Comparison of ENCODE assay signal across 15 mouse cellular contexts in the genomic region with DNA sequence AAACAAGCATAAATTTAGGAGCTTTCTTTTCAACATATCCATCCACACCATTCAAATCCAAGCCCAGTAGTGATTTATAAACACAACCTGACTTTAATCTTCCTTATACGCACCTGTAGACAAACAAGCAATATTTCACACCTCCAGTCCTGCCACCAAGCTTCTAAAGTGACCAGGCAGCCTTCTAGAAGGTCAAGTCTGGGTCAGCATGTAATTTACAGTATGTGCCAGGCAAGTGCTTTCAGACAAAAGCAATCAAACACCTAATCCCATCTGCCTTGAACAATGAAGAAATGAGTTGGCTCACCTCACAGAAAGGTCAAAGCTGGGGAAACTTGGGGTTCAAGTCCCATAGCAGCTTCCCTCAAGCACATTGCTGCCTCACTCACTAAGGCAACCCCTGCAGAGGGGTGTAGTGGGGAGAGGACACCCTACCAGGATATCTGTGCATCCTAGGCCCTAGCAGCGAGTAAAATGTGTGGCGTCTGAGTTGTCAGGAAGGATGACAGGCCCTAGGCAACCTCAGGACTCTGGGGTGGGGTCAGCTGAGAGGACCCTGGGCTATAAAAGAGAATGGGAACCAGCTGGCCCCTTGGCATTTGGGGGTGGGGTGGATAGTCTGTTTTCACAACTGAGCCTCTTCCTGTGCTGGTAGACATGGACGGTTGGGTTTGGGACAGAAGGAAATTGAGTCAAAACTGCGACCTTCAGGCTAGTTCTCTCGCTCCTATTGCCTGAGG. TPM values are rescaled to one million over a fixed set of nuclear protein-coding genes. Genes with fewer than 3 reads are reported as not detected.
DNase-seq lines count a peak whose midpoint lies in the region; ATAC-seq and TF ChIP-seq lines count a peak whose summit lies in the region.
"Had no signal": no experiment of that assay in that cellular context is flagged by ENCODE, and none has a peak within 500 bp of the region (broad histone marks: within the 10 kb centered on the region; RNA-seq: fewer than 3 reads in every experiment).

No protein-coding gene starts in this region.

- TF ChIP-seq EP300 in heart, postnatal 0 days (IDR thresholded peaks at IDR 0.05; ENCODE audit: low read depth) = no peak

- peak; percentile 18 for DNase-seq in heart, postnatal 0 days (ENCODE audit: low spot score)
- no peak for DNase-seq in heart, postnatal 14 days
- peak; percentile 9 for DNase-seq in lung, postnatal 36 days
- DNase-seq in lung, postnatal 14 days = no peak
- DNase-seq in forelimb bud, embryonic 11.5 days (ENCODE audit: low read depth, low spot score) = peak; percentile 71
- DNase-seq in left cerebral cortex, adult 2 months (ENCODE audit: extremely low spot score in 1 of 2, low spot score in 2 of 2) = no peak
- no peak for DNase-seq in frontal cortex, postnatal 36 days (ENCODE audit: low spot score in 2 of 2)
- DNase-seq: adrenal gland, adult 2 months; cerebellum, adult 18-20 months; layer of hippocampus, adult 9-11 months; liver, embryonic 13.5 days; thymus, adult 2 months had no signal

- no peak for TF ChIP-seq CTCF in heart, postnatal 0 days (IDR thresholded peaks at IDR 0.05; ENCODE audit: low read depth)
- no peak for TF ChIP-seq CTCF in left cerebral cortex, adult 2 months (IDR thresholded peaks at IDR 0.05)

- H3K4me2 ChIP-seq in heart, postnatal 0 days (ENCODE audit: low read depth, low read length) = no peak overlapping the region
- H3K4me2 ChIP-seq: liver, embryonic 13.5 days; neural tube, embryonic 12.5 days had no signal

- no peaks in the 10 kb centered on the region for H3K27me3 ChIP-seq in heart, postnatal 0 days (ENCODE audit: control insufficient read depth, insufficient read depth, low read length)
- H3K27me3 ChIP-seq: liver, embryonic 13.5 days; megakaryocyte, embryonic 14.5 days; neural tube, embryonic 12.5 days had no signal

- H3K9me3 ChIP-seq in heart, postnatal 0 days (replicated peaks; ENCODE audit: control insufficient read depth, low read length) = no peaks in the 10 kb centered on the region
- H3K9me3 ChIP-seq: liver, embryonic 13.5 days; neural tube, embryonic 12.5 days had no signal

- H3K36me3 ChIP-seq in heart, postnatal 0 days (replicated peaks; ENCODE audit: control insufficient read depth, insufficient read depth, low read length) = no peaks in the 10 kb centered on the region
- H3K36me3 ChIP-seq: liver, embryonic 13.5 days; neural tube, embryonic 12.5 days had no signal

- peaks cover 11% of the 10 kb centered on the region; the same call in 1 of the 2 replicates for H3K4me1 ChIP-seq in heart, postnatal 0 days (ENCODE audit: control insufficient read depth, insufficient read depth)

- H3K9ac ChIP-seq in heart, postnatal 0 days (replicated peaks; ENCODE audit: low read depth, low read length) = no peak overlapping the region
- H3K9ac ChIP-seq: liver, embryonic 13.5 days; neural tube, embryonic 12.5 days had no signal

- ATAC-seq in heart, postnatal 0 days (ENCODE audit: insufficient read depth, low read depth) = no peak

- H3K4me3 ChIP-seq in heart, postnatal 0 days (ENCODE audit: low read depth, low read length) = no peak overlapping the region
- H3K4me3 ChIP-seq in left cerebral cortex, adult 2 months = no peak overlapping the region
- H3K4me3 ChIP-seq: erythroblast, embryonic 14.5 days; liver, embryonic 13.5 days; megakaryocyte, embryonic 14.5 days; neural tube, embryonic 12.5 days had no signal

- WGBS in heart, postnatal 0 days = 84% methylated on average over 6 of the region's 6 CpGs

- H3K27ac ChIP-seq in heart, postnatal 0 days (ENCODE audit: low read depth) = no peak overlapping the region
- no peak overlapping the region for H3K27ac ChIP-seq in left cerebral cortex, adult 2 months
- H3K27ac ChIP-seq: liver, embryonic 13.5 days; neural tube, embryonic 12.5 days had no signal

- intact Hi-C loops in heart, postnatal 14 days (cut with DNase I) = no loop called here
- intact Hi-C loops in left cerebral cortex, adult 2 months (cut with DNase I) = no loop called here

RNA-seq across cellular contexts. Expression of a gene that starts 55.8 kb away (rescaled TPM):
- total RNA-seq in heart, postnatal 0 days (2014; rRNA removed; ENCODE audit: low replicate concordance) = 1.6 and 16.8 TPM in 2 replicates
- polyA plus RNA-seq in heart, postnatal 0 days (2015; fragmentation: Nextera tagmentation; extraction: Ambion mirVana) = 10.4 and 10.5 TPM in 2 replicates
- total RNA-seq in heart, postnatal 14 days (2021) = 1 to 10 TPM; 7.2 to 7.4 TPM
- total RNA-seq in left cerebral cortex, adult 2 months (2021) = 10 to 100 TPM; 16.1 to 19.7 TPM

Comparison
In these comparisons a context has a peak if more than half of its experiments do, and no peak if none do; other contexts are left out.
1. DNase-seq: peak in heart, postnatal 0 days (single experiment), lung, postnatal 36 days (single experiment) and forelimb bud, embryonic 11.5 days (single experiment); none in heart, postnatal 14 days (0 of 2), lung, postnatal 14 days (single experiment), left cerebral cortex, adult 2 months (0 of 2) and frontal cortex, postnatal 36 days (0 of 2).